Mouse (Mus musculus) heart, embryonic 16.5 days (tissue): ENCODE results near the gene Prkcsh. TPM values are rescaled to one million over a fixed set of nuclear protein-coding genes. Genes with fewer than 3 reads are reported as not detected.

Experiments used
- ATAC-seq: fragments of 200-750 bp; cut with Nextera tagmentation; replicated peaks from 2 replicates; pipeline ENCODE4 v1.8.0; 2017; ENCODE audit warnings: moderate number of reproducible peaks; ENCODE audit not compliant: insufficient read depth, low FRiP score; ENCODE audit errors: extremely low read depth
- H3K27ac ChIP-seq: fragments of 300-500 bp; sonication (generic); 2 replicates; pipeline ENCODE4 v1.5.1; 2014; ENCODE audit warnings: mild to moderate bottlenecking, low read length, control low read depth, moderate library complexity
- H3K27me3 ChIP-seq: fragments of 300-500 bp; sonication (generic); 2 replicates; pipeline ENCODE4 v1.6.1; 2014; ENCODE audit warnings: low read length, mixed read lengths; ENCODE audit not compliant: control insufficient read depth, insufficient read depth
- H3K36me3 ChIP-seq: fragments of 300-500 bp; sonication (generic); 2 replicates; pipeline ENCODE4 v1.6.1; 2014; ENCODE audit not compliant: control insufficient read depth, insufficient read depth
- H3K4me1 ChIP-seq: fragments of 300-500 bp; sonication (generic); 2 replicates; pipeline ENCODE4 v1.6.1; 2014; ENCODE audit warnings: low read length, mixed read lengths; ENCODE audit not compliant: control insufficient read depth, insufficient read depth
- H3K4me2 ChIP-seq: fragments of 300-500 bp; sonication (generic); 2 replicates; pipeline ENCODE4 v1.6.1; 2014; ENCODE audit warnings: low read depth, mild to moderate bottlenecking, control low read depth, low read length
- H3K4me3 ChIP-seq: fragments of 300-500 bp; sonication (generic); 2 replicates; pipeline ENCODE4 v1.5.1; 2014; ENCODE audit warnings: mild to moderate bottlenecking, control low read depth, low read length
- H3K9ac ChIP-seq: fragments of 300-500 bp; sonication (generic); 2 replicates; pipeline ENCODE4 v1.6.1; 2014; ENCODE audit warnings: low read length, control low read depth
- H3K9me3 ChIP-seq: fragments of 300-500 bp; sonication (generic); replicated peaks from 2 replicates; pipeline ENCODE4 v1.6.1; 2016; ENCODE audit warnings: low read length; ENCODE audit not compliant: control insufficient read depth
- WGBS: fragments of 180-500 bp; shearing (Covaris S2); extraction: QIAGEN DNeasy Blood & Tissue Kit; methylation state at CpG from one replicate; pipeline ENCODE4 v1.1.7; 2014; 5-methylcytosine and 5-hydroxymethylcytosine counted together
- polyA plus RNA-seq: library from polyadenylated mRNA; unstranded; fragments of >200 nt; fragmentation: Nextera tagmentation; extraction: Ambion mirVana; gene quantifications from 2 replicates; pipeline ENCODE4 v1.2.1, GENCODE M21; 2015

The Prkcsh gene
- polyA plus RNA-seq, 1 experiment from 2014 or later = 72.7 TPM

DNA sequence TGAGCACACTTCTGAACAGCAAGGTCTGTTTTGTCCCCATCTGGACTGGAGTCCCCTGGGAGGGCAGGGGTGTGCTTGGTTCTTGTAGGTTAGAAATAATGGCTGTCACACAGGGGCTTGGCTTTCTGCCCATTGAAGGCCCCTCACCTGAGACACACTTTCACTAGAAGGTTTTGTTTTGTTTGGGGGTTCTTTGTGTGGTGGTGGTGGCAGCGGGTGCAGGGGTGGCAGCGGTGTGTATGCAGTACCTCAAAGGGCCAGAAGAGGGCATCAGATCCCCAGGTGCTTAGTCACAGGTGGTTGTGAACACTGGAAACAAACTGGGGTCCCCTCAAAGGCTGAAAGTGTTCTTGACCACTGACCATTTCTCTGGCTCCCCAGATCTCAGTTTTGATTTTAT lies 24.6 kb upstream of the Prkcsh start:
- no peak overlapping the region for H3K4me2 ChIP-seq
- no peak for ATAC-seq
- peaks cover 15% of the 10 kb centered on the region for H3K27me3 ChIP-seq
- 29% methylated on average over 2 of the region's 2 CpGs for WGBS
- no peak overlapping the region for H3K27ac ChIP-seq
- no peak overlapping the region for H3K4me3 ChIP-seq
- H3K9ac ChIP-seq = no peak overlapping the region
- H3K4me1 ChIP-seq = no peaks in the 10 kb centered on the region
- H3K36me3 ChIP-seq = no peaks in the 10 kb centered on the region
- H3K9me3 ChIP-seq = no peaks in the 10 kb centered on the region

DNA sequence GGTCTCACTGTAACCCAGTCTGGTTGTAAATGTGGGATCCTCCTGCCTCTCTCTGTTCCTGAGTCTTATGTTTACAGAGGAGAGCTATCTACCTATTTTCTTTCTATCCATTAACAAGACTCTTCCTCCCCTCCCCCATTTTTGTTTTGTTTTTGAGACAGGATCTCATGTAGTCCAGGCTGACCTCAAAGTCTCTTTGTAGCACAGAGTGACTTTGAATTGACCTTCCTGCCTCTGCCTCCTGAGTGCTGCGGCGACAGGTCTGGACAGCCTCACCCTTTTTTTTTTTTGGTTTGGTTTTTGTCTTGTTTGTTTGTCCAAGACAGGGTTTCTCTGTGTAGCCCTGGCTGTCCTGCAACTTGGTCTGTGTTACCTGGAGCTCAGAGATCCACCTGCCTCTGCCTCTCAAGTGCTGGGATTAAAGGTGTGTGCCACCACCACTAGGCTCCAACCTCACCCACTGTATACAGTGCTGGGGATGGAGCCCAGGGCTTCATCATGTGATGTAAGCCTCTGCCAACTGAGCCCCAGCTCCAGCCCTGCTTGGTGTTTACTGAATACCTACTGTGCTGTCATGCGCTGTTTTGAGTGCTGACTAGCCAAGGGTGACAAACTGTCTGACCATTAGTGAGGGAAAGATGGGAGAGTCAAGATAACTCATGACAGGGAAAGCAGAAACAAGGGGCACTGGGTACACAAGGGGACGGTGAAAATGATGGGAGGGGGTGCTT lies 24.0 kb upstream of the Prkcsh start:
- H3K4me1 ChIP-seq = no peaks in the 10 kb centered on the region
- no peak for ATAC-seq
- no peak overlapping the region for H3K9ac ChIP-seq
- no peak overlapping the region for H3K27ac ChIP-seq
- H3K36me3 ChIP-seq = no peaks in the 10 kb centered on the region
- H3K9me3 ChIP-seq = no peaks in the 10 kb centered on the region
- peaks cover 16% of the 10 kb centered on the region for H3K27me3 ChIP-seq
- no peak overlapping the region for H3K4me3 ChIP-seq
- WGBS = 81% methylated on average over 4 of the region's 4 CpGs
- H3K4me2 ChIP-seq = no peak overlapping the region

DNA sequence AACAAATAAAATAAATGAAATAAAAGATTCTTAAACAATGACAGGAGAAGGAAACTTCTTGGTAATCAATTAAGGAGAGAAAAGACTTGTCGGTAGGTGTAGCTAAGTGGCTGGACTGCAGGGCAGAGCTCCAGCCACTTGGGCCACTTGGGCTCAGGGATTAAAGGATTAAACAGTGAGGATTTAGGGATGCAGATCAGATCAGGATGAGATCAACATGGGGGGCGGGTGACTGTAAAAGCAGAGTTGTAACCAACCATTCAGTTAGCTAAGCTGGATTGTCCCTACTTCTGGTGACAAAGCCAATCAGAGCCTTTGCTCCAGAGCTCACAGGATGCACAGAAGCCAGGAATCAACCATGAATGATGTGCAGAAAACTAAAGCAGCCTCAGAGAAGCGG lies 18.7 kb upstream of the Prkcsh start:
- Histone ChIP-seq H3K9ac (no peak overlapping the region), H3K36me3 (no peaks in the 10 kb centered on the region), H3K4me3 (no peak overlapping the region), H3K9me3 (no peaks in the 10 kb centered on the region), H3K4me1 (peaks cover 5% of the 10 kb centered on the region), H3K27ac (no peak overlapping the region), H3K27me3 (peaks cover 46% of the 10 kb centered on the region), H3K4me2 (no peak overlapping the region)
- 26% methylated on average over 3 of the region's 3 CpGs for WGBS
- ATAC-seq = no peak

DNA sequence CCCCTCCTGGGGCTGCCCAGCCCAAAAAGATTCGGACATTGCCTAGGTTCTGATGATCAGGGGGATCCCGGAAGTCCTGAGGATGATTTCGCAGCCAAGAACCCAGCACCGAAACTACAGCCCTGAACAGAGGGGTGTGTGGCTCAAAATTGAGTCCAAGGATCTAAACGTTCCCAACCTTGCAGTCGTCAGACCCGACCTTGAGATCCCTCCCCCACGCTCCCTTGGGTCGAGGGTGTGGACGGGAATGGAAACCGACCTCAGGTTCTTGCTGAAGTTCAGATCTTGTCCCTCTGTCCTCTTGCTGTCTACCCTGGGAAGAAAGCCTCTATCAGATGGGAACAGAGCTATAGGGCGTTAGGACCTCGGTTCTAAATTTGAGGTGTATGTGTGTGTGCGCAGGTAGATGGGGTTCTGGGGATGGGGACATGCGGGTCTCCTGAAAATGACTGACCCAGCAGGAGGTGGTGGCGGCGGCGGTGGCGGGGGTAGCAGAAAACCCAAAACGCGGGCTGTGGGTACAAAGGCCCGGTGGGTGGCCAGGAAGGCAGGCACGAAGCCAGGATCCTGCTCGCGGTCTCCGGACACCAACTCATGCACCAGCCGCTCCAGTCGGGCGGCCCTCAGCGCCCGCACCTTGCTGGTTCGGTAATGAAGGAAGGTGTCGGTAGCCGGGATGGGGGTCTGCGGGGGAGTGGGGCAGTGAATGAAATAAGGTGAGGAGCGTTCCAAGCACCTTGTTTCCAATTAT lies 14.8 kb upstream of the Prkcsh start:
- peak overlapping the region; percentile 56 for H3K4me3 ChIP-seq
- H3K27ac ChIP-seq = no peak overlapping the region
- no peaks in the 10 kb centered on the region for H3K36me3 ChIP-seq
- H3K9me3 ChIP-seq = no peaks in the 10 kb centered on the region
- H3K4me2 ChIP-seq = peak overlapping the region; percentile 75; the same call in 1 of the 2 replicates
- H3K27me3 ChIP-seq = peaks cover 70% of the 10 kb centered on the region
- no peak overlapping the region for H3K9ac ChIP-seq
- peaks cover 13% of the 10 kb centered on the region for H3K4me1 ChIP-seq
- no peak for ATAC-seq
- 6% methylated on average over 36 of the region's 36 CpGs for WGBS

DNA sequence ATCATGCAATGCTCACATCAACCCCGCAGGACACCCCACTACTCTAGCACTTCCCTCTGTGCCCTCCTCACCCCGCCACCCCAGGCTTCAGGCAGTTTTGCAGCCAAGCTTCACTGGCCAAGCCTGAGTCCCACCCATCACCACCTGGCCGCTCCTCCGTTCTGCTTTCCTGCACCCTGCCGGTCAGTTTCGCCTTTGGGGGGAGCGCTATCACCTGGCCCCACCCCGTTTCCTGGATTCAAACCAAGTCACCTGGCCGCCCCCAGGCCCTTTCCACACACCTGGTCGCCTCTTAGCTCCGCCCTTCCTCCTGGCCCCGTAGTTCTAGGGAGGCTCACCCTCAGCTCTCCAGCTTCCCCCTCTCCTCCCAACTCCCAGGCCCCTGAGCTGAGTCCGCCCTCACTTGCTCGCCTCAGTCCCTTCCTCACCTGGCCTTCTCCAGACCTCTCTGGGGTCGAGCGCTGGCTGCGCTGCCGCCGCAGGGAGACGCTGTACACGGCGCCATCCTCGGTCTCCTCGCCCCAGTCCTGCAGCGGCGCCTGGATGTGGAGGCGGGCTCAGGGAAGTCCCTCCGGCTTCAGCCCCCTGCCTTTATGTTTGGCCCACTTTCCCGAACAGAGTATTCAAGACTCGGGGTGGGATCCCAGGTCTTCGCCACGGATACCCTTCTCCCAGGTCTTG lies 14.0 kb upstream of the Prkcsh start:
- Histone ChIP-seq H3K27me3 (peaks cover 73% of the 10 kb centered on the region), H3K4me2 (peak overlapping the region; percentile 75), H3K27ac (no peak overlapping the region), H3K4me1 (peaks cover 13% of the 10 kb centered on the region), H3K9ac (peak overlapping the region; percentile 64), H3K36me3 (no peaks in the 10 kb centered on the region), H3K4me3 (peak overlapping the region; percentile 56), H3K9me3 (no peaks in the 10 kb centered on the region)
- no peak for ATAC-seq
- 2% methylated on average over 32 of the region's 32 CpGs for WGBS

DNA sequence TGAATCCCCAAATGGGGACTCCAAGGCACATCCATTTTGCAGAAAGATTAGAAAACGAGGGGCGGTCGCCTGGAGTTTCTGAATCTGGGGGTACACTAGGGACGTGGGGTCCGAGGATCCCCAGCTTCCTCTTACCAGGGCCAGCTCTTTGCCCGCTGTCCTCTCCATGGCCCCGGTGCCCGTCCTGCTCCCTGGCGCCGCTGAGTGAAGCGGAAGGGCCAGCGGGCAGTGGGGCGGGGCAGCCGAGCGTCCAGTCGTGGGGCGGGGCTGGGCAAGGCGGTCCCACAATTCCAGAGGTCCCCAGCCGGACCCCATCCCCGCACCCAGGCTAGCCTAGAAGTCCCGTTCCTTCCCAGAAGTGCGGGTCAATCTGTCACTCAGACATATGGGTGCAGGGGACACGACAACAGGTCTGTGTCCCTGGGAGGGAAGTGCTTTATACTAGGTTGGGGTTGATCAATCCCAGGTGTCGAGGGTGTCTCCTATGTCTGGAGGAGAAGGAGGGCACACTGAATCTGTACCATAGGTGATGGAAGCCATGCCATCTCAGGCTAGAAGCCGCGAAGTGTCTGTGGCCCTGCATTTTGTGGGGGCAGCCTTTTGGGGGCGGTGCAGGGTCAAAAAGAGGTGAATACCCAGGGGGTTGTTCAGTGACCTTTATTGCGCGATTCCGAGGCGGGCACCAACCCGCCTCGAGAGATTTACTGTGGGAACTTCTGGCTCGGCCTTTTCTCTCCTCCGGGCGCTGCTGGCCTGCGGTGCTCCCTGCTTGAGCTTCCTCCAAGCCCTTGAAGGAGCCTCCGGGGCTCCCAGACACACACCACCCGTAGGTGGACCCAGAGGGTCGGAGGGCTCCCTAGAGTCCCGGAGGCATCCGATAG lies 13.1 kb upstream of the Prkcsh start, which contains the start of gene Rgl3:
Gene Rgl3 (minus strand): TSS at position 217 of the 881 bp plus-strand sequence.
- Histone ChIP-seq H3K9me3 (no peaks in the 10 kb centered on the region), H3K36me3 (no peaks in the 10 kb centered on the region), H3K4me2 (peak within 1 kb of the TSS; percentile 75), H3K9ac (peak within 1 kb of the TSS; percentile 64), H3K27ac (no peak within 1 kb of the TSS), H3K4me3 (peak within 1 kb of the TSS; percentile 56), H3K27me3 (peaks cover 73% of the 10 kb centered on the region), H3K4me1 (peaks cover 13% of the 10 kb centered on the region)
- ATAC-seq = peak; percentile 67
- 2% methylated on average over 42 of the region's 42 CpGs for WGBS

DNA sequence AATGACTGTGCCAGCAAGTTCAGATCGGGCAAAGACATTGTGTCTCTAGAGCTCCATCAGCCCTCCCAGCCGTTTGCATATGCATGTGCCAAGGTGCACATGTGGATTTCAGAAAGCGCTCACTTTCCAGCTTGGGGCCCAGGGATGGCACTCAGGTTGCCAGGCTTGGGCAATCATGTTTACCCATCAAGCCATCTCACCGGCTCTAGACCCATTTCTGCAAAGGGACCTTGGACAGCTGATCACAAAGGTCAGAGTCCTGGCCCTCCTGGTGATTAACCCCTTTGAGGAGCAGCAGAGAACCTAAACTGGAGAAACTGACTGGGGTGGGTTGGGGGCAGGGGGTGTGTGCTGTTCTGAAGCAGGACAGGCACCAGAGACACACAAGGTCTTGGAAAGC lies 10.4 kb upstream of the Prkcsh start:
- Histone ChIP-seq H3K36me3 (no peaks in the 10 kb centered on the region), H3K4me1 (peaks cover 13% of the 10 kb centered on the region), H3K9ac (no peak overlapping the region), H3K27ac (no peak overlapping the region), H3K9me3 (peaks cover 3% of the 10 kb centered on the region; the same call in 1 of the 2 replicates), H3K4me3 (no peak overlapping the region), H3K4me2 (no peak overlapping the region), H3K27me3 (peaks cover 59% of the 10 kb centered on the region)
- no peak for ATAC-seq
- WGBS = 63% methylated on average over 4 of the region's 4 CpGs

DNA sequence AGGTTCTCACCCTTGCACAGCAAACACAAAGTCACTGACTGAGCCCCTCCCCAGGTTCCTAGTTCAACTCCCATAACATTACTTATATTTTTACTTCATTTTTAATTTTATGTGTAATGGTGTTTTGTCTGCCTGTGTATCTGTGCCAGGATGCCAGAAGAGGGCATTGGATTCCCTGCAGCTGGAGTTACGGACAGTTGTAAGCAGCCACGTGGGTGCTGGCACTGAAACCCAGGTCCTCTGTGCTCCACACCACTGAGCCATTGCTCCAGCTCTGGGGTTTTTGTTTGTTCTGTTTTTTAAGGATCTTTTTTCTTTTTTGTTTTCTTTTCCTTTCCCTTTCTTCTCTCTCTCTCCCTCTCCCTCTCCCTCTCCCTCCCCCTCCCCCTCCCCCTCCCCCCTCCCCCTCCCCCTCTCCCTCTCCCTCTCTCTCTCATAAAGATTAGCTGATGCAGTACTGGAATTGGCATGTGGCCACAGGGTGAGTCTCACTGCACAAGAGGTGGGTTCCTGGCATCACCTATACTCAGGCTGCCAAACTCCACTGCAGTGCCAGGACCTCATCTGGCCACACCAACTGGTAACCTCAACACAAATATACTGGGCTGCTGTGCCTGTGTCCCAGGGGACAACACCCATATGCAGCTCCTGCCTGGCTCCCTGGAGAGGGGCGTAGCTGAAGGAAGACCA lies 6.3 kb upstream of the Prkcsh start:
- Histone ChIP-seq H3K4me1 (no peaks in the 10 kb centered on the region), H3K4me3 (no peak overlapping the region), H3K27ac (no peak overlapping the region), H3K9me3 (peaks cover 3% of the 10 kb centered on the region; the same call in 1 of the 2 replicates), H3K9ac (no peak overlapping the region), H3K27me3 (peaks cover 25% of the 10 kb centered on the region), H3K4me2 (no peak overlapping the region), H3K36me3 (no peaks in the 10 kb centered on the region)
- 75% methylated on average over 3 of the region's 3 CpGs for WGBS
- no peak for ATAC-seq
